Mouse (Mus musculus): Measurements from ENCODE around the gene Ptprg.

The Ptprg gene

GRCm38 (mm10) chr14:11618140-11618705 lies 64.9 kb downstream of the Ptprg start:
- DNase-seq (ENCODE audit: low read depth, low spot score): no peak

GRCm38 (mm10) chr14:11619606-11620005 lies 66.3 kb downstream of the Ptprg start:
- DNase-seq (ENCODE audit: low read depth, low spot score): no peak

GRCm38 (mm10) chr14:11620314-11620713 lies 67.0 kb downstream of the Ptprg start:
- DNase-seq (ENCODE audit: low read depth, low spot score): no peak

GRCm38 (mm10) chr14:11620962-11621568 lies 67.7 kb downstream of the Ptprg start:
- DNase-seq (ENCODE audit: low read depth, low spot score): no peak

- no peak for DNase-seq (ENCODE audit: low read depth, low spot score)
These were observed 70.2 kb downstream of the Ptprg start for GRCm38 (mm10) chr14:11623576-11623975.

- DNase-seq (ENCODE audit: low read depth, low spot score): no peak
These were observed 77.4 kb downstream of the Ptprg start for GRCm38 (mm10) chr14:11630736-11631135.

- no peak for DNase-seq (ENCODE audit: low read depth, low spot score)
These were observed 78.2 kb downstream of the Ptprg start for GRCm38 (mm10) chr14:11631505-11631904.

GRCm38 (mm10) chr14:11637673-11638072 lies 84.3 kb downstream of the Ptprg start:
- DNase-seq (ENCODE audit: low read depth, low spot score): peak; percentile 70

- DNase-seq (ENCODE audit: low read depth, low spot score): no peak
These were observed 86.0 kb downstream of the Ptprg start for GRCm38 (mm10) chr14:11639366-11639765.

GRCm38 (mm10) chr14:11640372-11640771 lies 87.0 kb downstream of the Ptprg start:
- no peak for DNase-seq (ENCODE audit: low read depth, low spot score)

GRCm38 (mm10) chr14:11640996-11641395 lies 87.7 kb downstream of the Ptprg start:
- no peak for DNase-seq (ENCODE audit: low read depth, low spot score)

GRCm38 (mm10) chr14:11642977-11643376 lies 89.6 kb downstream of the Ptprg start:
- DNase-seq (ENCODE audit: low read depth, low spot score): no peak

- DNase-seq (ENCODE audit: low read depth, low spot score): no peak
These were observed 104.0 kb downstream of the Ptprg start for GRCm38 (mm10) chr14:11657374-11657773.

- peak; percentile 49 for DNase-seq (ENCODE audit: low read depth, low spot score)
These were observed 110.4 kb downstream of the Ptprg start for GRCm38 (mm10) chr14:11663661-11664215.

GRCm38 (mm10) chr14:11664302-11664701 lies 111.0 kb downstream of the Ptprg start:
- DNase-seq (ENCODE audit: low read depth, low spot score): no peak

GRCm38 (mm10) chr14:11665046-11665445 lies 111.7 kb downstream of the Ptprg start:
- no peak for DNase-seq (ENCODE audit: low read depth, low spot score)

- DNase-seq (ENCODE audit: low read depth, low spot score): no peak
These were observed 114.4 kb downstream of the Ptprg start for GRCm38 (mm10) chr14:11667762-11668161.

- DNase-seq (ENCODE audit: low read depth, low spot score): peak; percentile 73
These were observed 117.5 kb downstream of the Ptprg start for GRCm38 (mm10) chr14:11670847-11671246.

GRCm38 (mm10) chr14:11672981-11673547 lies 119.7 kb downstream of the Ptprg start:
- peak; percentile 88 for DNase-seq (ENCODE audit: low read depth, low spot score)

- no peak for DNase-seq (ENCODE audit: low read depth, low spot score)
These were observed 124.9 kb downstream of the Ptprg start for GRCm38 (mm10) chr14:11678201-11678600.

GRCm38 (mm10) chr14:11679741-11680140 lies 126.4 kb downstream of the Ptprg start:
- peak; percentile 83 for DNase-seq (ENCODE audit: low read depth, low spot score)

GRCm38 (mm10) chr14:11680621-11681020 lies 127.3 kb downstream of the Ptprg start:
- DNase-seq (ENCODE audit: low read depth, low spot score): no peak

GRCm38 (mm10) chr14:11682441-11682840 lies 129.1 kb downstream of the Ptprg start:
- peak; percentile 33 for DNase-seq (ENCODE audit: low read depth, low spot score)

Measured in R1 (cell line).